Mouse (Mus musculus) lung, embryonic 15.5 days (tissue): Measurements from ENCODE around the gene Gpr156. TPM values are rescaled to one million over a fixed set of nuclear protein-coding genes. Genes with fewer than 3 reads are reported as not detected.
"Not testable (repeated sequence)": the region's sequence is repeated elsewhere in the genome, so short reads cannot be mapped to it uniquely, and the experiment has no call there.

Experiments
- ATAC-seq: fragments of 200-750 bp; cut with Nextera tagmentation; 2 replicates; pipeline ENCODE4 v1.8.0; 2017; ENCODE audit warnings: moderate number of reproducible peaks, borderline replicate concordance; ENCODE audit not compliant: low FRiP score, low TSS enrichment; ENCODE audit errors: extremely low read depth
- H3K27ac ChIP-seq: fragments of 300-500 bp; sonication (generic); 2 replicates; pipeline ENCODE4 v1.5.1; 2015; ENCODE audit warnings: moderate library complexity, mild to moderate bottlenecking, inconsistent platforms
- H3K27me3 ChIP-seq: fragments of 300-500 bp; sonication (generic); 2 replicates; pipeline ENCODE4 v1.6.1; 2015; ENCODE audit warnings: inconsistent platforms
- H3K36me3 ChIP-seq: fragments of 300-500 bp; sonication (generic); 2 replicates; pipeline ENCODE4 v1.6.1; 2015; ENCODE audit warnings: inconsistent platforms
- H3K4me1 ChIP-seq: fragments of 300-500 bp; sonication (generic); 2 replicates; pipeline ENCODE4 v1.6.1; 2015; ENCODE audit warnings: inconsistent platforms
- H3K4me2 ChIP-seq: fragments of 300-500 bp; sonication (generic); 2 replicates; pipeline ENCODE4 v1.6.1; 2015; ENCODE audit warnings: inconsistent platforms, mild to moderate bottlenecking, moderate library complexity
- H3K4me3 ChIP-seq: fragments of 300-500 bp; sonication (generic); 2 replicates; pipeline ENCODE4 v1.5.1; 2015; ENCODE audit warnings: mild to moderate bottlenecking, inconsistent platforms
- H3K9ac ChIP-seq: fragments of 300-500 bp; sonication (generic); 2 replicates; pipeline ENCODE4 v1.6.1; 2015; ENCODE audit warnings: inconsistent platforms
- H3K9me3 ChIP-seq: fragments of 300-500 bp; sonication (generic); 2 replicates; pipeline ENCODE4 v1.6.1; 2016; ENCODE audit warnings: inconsistent platforms
- WGBS: fragments of 180-500 bp; shearing (Covaris S2); methylation state at CpG from one replicate; pipeline ENCODE4 v1.1.7; 2015; 5-methylcytosine and 5-hydroxymethylcytosine counted together
- polyA plus RNA-seq: library from polyadenylated mRNA; unstranded; fragments of >200 nt; fragmentation: Nextera tagmentation; extraction: Ambion mirVana; gene quantifications from 2 replicates; pipeline ENCODE4 v1.2.1, GENCODE M21; 2015

The Gpr156 gene
- polyA plus RNA-seq, 1 experiment from 2014 or later = 0.67 TPM

DNA sequence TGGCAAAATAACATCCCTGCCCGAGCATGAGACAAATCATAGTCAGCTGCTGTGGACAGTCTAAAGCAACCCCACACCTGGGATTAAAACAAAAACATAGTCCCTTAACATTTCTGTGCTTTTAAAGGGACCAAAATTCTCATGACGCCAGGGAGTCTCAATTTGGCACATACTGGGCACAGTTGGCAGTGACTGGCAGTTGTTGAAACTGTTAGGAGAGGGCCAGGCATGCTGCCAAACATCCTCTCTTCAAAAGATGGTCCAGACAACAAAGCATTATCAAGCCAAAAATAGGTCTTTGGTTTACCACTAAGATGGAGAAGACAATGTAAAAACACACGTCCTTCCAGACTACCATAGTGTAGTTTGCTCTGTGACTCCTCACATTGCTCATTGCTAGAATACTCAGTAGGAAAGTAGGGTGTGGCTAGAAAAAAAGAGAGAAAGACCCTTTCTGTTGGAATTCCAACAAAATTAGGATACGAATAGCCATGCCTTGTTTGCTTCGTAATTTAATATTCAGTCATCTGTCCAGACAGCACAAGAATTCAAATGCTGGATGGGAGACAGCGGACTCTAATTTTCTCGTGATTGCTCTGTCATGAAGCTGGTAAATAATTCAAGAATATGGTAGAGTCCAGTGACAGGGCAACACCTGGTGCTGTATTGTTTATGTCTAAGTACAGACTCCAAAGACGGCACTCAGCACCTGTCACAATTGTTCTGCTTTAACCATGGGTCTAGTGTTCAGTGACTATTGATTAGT is 28.9 kb downstream of the Gpr156 start:
- no peaks in the 10 kb centered on the region for H3K9me3 ChIP-seq
- peaks cover 23% of the 10 kb centered on the region; the same call in 1 of the 2 replicates for H3K4me1 ChIP-seq
- H3K9ac ChIP-seq = no peak overlapping the region
- H3K27ac ChIP-seq = 0 out of 2 replicates have a peak overlapping the region, but pooled peaks have one; percentile 60
- H3K27me3 ChIP-seq = no peaks in the 10 kb centered on the region
- no peak for ATAC-seq
- no peak overlapping the region for H3K4me2 ChIP-seq
- no peak overlapping the region for H3K4me3 ChIP-seq
- WGBS = 70% methylated on average over 8 of the region's 8 CpGs
- no peaks in the 10 kb centered on the region for H3K36me3 ChIP-seq

DNA sequence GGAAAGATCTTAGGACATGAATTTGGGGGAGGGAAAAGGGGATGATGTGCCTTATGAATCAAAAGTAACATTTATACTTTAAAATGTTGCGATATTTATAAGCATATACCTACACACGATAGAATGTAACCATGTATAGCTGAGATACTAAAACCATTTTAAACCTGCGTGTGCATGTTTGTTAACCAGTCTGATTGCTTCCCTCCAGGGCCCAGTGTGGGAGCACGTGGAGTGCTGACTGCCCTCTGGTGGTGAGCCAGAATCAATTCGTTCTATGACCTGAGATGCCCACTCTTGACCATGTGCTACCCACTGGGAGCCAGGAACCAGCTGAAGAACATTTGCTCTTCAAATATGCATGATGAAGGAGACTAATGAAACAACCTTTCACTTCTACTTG is 30.9 kb downstream of the Gpr156 start:
- no peak for ATAC-seq
- H3K27me3 ChIP-seq = no peaks in the 10 kb centered on the region
- no peak overlapping the region for H3K9ac ChIP-seq
- no peak overlapping the region for H3K4me3 ChIP-seq
- H3K9me3 ChIP-seq = no peaks in the 10 kb centered on the region
- WGBS = 38% methylated on average over 5 of the region's 5 CpGs
- no peaks in the 10 kb centered on the region for H3K36me3 ChIP-seq
- no peak overlapping the region for H3K27ac ChIP-seq
- no peak overlapping the region for H3K4me2 ChIP-seq
- peaks cover 23% of the 10 kb centered on the region; the same call in 1 of the 2 replicates for H3K4me1 ChIP-seq

DNA sequence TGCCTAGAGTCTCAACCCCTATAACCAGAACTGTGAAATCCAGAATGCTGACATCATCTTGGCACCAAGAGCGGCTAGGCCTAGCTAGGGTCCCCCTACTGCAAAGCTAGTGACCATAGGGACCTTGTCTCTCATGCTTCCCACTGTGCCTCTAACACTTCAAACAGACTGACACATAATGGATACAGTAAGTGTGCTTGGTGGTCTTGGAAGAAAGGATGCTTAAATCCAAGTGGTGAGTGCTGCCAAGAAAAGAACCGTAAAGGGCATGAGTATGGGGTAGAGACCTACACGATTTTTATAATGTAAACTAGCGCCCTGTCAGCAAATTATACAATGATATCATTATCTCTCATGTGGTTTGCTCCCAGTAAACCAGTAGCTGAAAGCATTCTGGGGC is 32.1 kb downstream of the Gpr156 start:
- Histone ChIP-seq H3K9me3 (no peaks in the 10 kb centered on the region), H3K4me1 (peaks cover 16% of the 10 kb centered on the region; the same call in 1 of the 2 replicates), H3K9ac (no peak overlapping the region), H3K4me2 (no peak overlapping the region), H3K4me3 (no peak overlapping the region), H3K36me3 (no peaks in the 10 kb centered on the region), H3K27me3 (no peaks in the 10 kb centered on the region), H3K27ac (no peak overlapping the region)
- ATAC-seq = no peak
- WGBS = 75% methylated on average over 4 of the region's 4 CpGs

DNA sequence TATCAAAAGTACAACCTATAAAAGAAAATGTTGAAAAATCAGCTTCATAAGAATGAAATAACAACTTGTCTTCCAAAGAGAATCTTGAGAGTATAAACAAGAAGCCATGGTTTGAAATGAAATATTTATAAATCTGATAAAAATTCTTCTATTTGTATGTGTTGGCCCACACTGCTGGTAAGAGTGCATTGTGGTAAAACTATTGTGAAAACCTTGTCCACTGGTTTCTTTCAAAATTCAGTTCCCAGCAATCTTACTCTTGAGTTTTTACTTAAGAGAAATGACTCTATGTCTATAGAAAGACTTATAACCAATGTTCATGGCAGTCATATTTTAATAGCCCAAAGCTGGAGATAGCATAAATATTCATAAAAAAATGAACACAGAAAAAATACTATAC is 34.9 kb downstream of the Gpr156 start:
- Histone ChIP-seq H3K27me3 (no peaks in the 10 kb centered on the region), H3K9me3 (no peaks in the 10 kb centered on the region), H3K4me1 (0 out of 2 replicates have a peak, but pooled peaks cover 3% of the 10 kb centered on the region), H3K27ac (no peak overlapping the region), H3K4me3 (no peak overlapping the region), H3K36me3 (no peaks in the 10 kb centered on the region), H3K9ac (no peak overlapping the region), H3K4me2 (no peak overlapping the region)
- ATAC-seq = no peak

DNA sequence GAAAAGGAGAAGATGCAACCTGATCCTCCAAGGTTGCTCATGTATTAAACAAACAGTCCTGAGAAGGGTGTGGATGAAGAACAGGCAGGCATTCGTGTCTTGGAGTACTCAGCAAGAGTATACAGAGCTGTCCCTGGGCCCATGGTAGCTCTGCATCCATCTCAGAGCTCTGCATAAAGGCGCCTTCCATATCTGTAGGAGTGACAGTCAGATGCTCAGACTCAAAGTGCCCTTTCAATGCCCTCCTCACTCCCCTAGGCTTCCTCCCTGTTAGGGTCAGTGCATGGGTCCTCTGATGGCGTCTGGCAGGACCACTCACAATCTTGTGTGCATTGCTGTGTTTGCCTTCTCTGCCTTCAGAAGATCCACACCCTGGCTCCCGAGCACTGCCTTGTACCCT is 36.9 kb downstream of the Gpr156 start:
- Histone ChIP-seq H3K9me3 (no peaks in the 10 kb centered on the region), H3K4me3 (no peak overlapping the region), H3K4me2 (no peak overlapping the region), H3K9ac (no peak overlapping the region), H3K36me3 (no peaks in the 10 kb centered on the region), H3K27me3 (no peaks in the 10 kb centered on the region), H3K4me1 (0 out of 2 replicates have a peak, but pooled peaks cover 3% of the 10 kb centered on the region), H3K27ac (no peak overlapping the region)
- WGBS = 48% methylated on average over 4 of the region's 4 CpGs
- no peak for ATAC-seq

DNA sequence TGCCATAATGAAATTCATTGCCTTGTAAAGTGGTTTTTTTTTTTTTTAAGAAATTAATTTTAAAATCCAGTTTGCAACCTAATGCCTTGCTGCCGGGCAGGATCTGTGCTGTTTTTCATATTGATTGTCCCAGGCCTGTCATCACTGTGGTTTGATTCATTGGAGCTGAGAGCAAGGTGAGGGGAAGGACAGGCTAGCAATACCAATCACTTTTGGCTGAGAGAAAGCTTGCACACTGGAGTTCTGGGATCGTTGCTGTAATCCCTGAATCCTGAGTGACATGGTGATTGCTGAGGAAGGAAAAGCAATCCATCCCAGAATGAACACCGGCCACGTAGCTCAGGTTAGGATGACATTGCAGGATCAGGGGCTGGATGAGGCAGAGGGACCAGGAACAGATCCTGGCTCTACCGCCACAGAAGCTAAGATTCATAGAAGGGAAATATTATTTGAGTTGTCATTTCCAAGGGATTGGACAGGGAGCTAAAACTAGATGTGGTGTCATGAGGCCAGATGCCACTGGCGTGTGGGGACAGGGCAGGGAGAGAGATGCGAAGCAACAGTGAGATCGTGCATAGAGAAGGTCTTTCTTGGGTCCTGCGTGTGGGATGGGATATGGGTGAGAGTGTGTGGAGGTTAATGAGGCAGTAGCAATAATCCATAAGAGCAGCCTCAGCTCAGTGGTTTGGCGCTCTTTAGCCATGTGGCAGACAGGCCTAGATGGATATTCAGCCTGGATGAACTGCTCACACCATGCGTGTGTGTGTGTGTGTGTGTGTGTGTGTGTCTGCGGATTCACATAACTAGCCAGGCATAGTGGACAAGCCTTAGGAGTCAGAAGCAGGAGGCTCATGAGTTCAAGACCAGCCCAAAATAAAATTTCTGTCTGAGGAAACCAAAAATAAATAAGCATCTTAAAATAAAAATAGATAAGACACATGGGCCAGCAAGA is 38.0 kb downstream of the Gpr156 start:
- Histone ChIP-seq H3K27me3 (no peaks in the 10 kb centered on the region), H3K4me1 (0 out of 2 replicates have a peak, but pooled peaks cover 3% of the 10 kb centered on the region), H3K9me3 (no peaks in the 10 kb centered on the region), H3K27ac (no peak overlapping the region), H3K9ac (no peak overlapping the region), H3K4me3 (no peak overlapping the region), H3K4me2 (no peak overlapping the region), H3K36me3 (no peaks in the 10 kb centered on the region)
- WGBS = 78% methylated on average over 12 of the region's 12 CpGs
- no peak for ATAC-seq

DNA sequence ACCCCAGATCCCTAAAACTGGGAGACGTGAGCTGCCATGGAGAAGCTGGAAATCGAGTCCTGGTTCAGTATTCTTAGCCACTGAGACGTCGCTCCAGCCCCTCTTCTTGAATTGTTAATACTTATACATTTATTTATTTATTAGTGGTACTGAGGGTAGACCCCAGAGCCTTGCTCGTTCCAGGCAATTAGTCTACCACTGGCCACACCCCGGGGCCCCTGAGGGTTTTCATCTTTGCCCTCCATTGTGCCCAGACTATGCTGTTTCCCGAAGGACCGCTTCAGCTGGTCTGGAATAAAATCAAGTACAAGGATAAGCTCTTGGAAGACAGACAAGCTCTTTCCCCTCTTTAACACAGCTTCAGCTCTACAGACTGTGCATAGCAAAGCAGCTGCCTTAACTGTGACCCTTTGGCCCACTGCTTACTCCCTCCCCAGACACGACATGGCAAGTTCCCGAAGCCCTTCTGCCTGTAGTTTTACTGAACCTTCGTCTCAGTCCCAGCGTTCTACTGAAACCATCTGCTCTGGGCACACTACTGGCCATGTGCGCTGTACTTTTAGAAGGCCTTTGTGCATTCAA is 39.1 kb downstream of the Gpr156 start:
- no peaks in the 10 kb centered on the region for H3K36me3 ChIP-seq
- H3K4me2 ChIP-seq = no peak overlapping the region
- ATAC-seq = peak; percentile 37; the same call in 1 of the 2 replicates
- H3K9me3 ChIP-seq = no peaks in the 10 kb centered on the region
- no peaks in the 10 kb centered on the region for H3K27me3 ChIP-seq
- no peak overlapping the region for H3K4me3 ChIP-seq
- H3K9ac ChIP-seq = no peak overlapping the region
- H3K4me1 ChIP-seq = 0 out of 2 replicates have a peak, but pooled peaks cover 3% of the 10 kb centered on the region
- WGBS = 55% methylated on average over 13 of the region's 13 CpGs
- no peak overlapping the region for H3K27ac ChIP-seq

DNA sequence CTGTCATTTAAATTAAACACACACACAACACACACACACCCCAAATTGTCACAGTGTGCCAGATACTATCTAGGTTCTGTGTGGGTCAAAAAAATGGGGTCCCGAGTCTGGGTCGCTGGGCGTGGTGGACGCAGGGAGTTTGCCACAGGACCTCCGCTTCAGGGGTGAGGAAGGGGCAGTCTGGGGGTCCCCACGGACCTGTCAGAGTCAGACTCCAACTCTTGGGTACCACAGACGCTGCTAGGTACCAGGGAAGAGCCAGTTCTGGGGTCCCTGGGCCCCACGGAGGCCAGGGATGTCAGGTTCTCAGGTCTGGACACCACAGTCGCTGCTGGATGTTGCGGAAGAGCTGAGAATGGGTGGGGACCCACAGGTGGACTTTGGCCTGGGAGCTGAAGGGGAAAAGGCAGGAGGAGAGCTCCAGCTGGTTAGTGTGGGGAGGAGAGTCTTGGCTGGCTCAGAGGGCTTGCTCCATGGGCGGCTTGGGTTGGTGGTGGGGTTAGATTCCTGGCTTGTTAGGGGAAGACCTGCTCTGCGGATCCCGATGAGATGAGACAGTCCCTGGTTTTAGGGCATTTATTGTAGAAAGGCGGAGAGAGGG is 39.9 kb downstream of the Gpr156 start:
- ATAC-seq = no peak
- H3K36me3 ChIP-seq = no peaks in the 10 kb centered on the region
- no peak overlapping the region for H3K27ac ChIP-seq
- H3K4me2 ChIP-seq = no peak overlapping the region
- H3K4me3 ChIP-seq = no peak overlapping the region
- H3K27me3 ChIP-seq = no peaks in the 10 kb centered on the region
- no peak overlapping the region for H3K9ac ChIP-seq
- H3K9me3 ChIP-seq = no peaks in the 10 kb centered on the region
- 0 out of 2 replicates have a peak, but pooled peaks cover 3% of the 10 kb centered on the region for H3K4me1 ChIP-seq
- 75% methylated on average over 14 of the region's 14 CpGs for WGBS

DNA sequence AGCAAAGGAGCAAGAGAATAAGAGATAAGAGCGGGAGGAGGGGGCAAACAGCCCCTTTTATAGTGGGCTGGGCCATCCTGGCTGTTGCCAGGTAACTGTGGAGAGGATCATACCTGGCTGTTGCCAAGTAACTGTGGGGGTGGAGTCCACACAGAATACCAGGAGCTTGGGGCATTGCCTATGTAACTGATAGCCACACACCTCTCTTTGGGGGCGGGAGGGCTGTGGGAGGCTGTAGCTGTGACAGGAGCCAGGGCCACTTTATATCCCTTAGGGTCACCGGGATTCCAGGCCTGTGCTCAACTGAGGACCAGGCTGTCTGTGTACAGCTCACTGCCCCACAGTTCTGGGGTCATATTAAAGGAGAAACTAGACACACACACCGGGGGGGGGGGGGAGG is 40.5 kb downstream of the Gpr156 start:
- H3K4me1 ChIP-seq = 0 out of 2 replicates have a peak, but pooled peaks cover 3% of the 10 kb centered on the region
- H3K27me3 ChIP-seq = no peaks in the 10 kb centered on the region
- no peak overlapping the region for H3K4me3 ChIP-seq
- ATAC-seq = no peak
- 44% methylated on average over 4 of the region's 4 CpGs for WGBS
- no peak overlapping the region for H3K4me2 ChIP-seq
- no peak overlapping the region for H3K27ac ChIP-seq
- H3K9me3 ChIP-seq = no peaks in the 10 kb centered on the region
- H3K36me3 ChIP-seq = no peaks in the 10 kb centered on the region
- H3K9ac ChIP-seq = no peak overlapping the region

DNA sequence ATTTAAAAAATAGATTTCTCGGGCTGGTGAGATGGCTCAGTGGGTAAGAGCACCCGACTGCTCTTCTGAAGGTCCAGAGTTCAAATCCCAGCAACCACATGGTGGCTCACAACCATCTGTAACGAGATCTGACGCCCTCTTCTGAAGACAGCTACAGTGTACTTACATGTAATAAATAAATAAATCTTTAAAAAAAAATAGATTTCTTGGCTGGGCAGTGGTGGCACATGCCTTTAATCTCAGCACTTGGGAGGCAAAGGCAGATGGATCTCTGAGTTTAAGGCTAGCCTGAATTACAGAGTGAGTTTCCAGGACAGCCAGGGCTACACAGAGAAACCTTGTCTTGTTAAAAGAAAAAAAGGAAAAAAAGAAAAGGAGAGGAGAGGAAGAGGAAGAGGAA is 46.4 kb downstream of the Gpr156 start:
- not testable (repeated sequence) for H3K9me3 ChIP-seq, H3K27me3 ChIP-seq, H3K36me3 ChIP-seq, H3K27ac ChIP-seq, H3K9ac ChIP-seq, H3K4me3 ChIP-seq, ATAC-seq, H3K4me2 ChIP-seq
- WGBS = 56% methylated on average over 4 of the region's 4 CpGs
- peaks cover 23% of the 10 kb centered on the region for H3K4me1 ChIP-seq
